Mouse (Mus musculus) embryonic facial prominence, embryonic 11.5 days (tissue): ENCODE results near the gene Dnah6. TPM values are rescaled to one million over a fixed set of nuclear protein-coding genes. Genes with fewer than 3 reads are reported as not detected.

ENCODE experiments used
- ATAC-seq: fragments of 200-750 bp; cut with Nextera tagmentation; replicated peaks from 2 replicates; pipeline ENCODE4 v1.8.0; 2017; ENCODE audit warnings: low read depth; ENCODE audit not compliant: insufficient number of reproducible peaks, low FRiP score, low TSS enrichment
- DNase-seq: peaks from one replicate; pipeline ENCODE4 v3.0.0-alpha.2; 2015; ENCODE audit warnings: low spot score
- H3K27ac ChIP-seq: fragments of 300-500 bp; sonication (generic); replicated peaks from 2 replicates; pipeline ENCODE4 v1.5.1; 2014; ENCODE audit warnings: mild to moderate bottlenecking, low read depth, low read length, control low read depth
- H3K27me3 ChIP-seq: fragments of 300-500 bp; sonication (generic); 2 replicates; pipeline ENCODE4 v1.6.1; 2014; ENCODE audit warnings: mild to moderate bottlenecking, low read length, moderate library complexity, mixed read lengths; ENCODE audit not compliant: control insufficient read depth, insufficient read depth
- H3K36me3 ChIP-seq: fragments of 300-500 bp; sonication (generic); replicated peaks from 2 replicates; pipeline ENCODE4 v1.6.1; 2014; ENCODE audit warnings: low read depth, mild to moderate bottlenecking, low read length, moderate library complexity, mixed read lengths; ENCODE audit not compliant: control insufficient read depth, insufficient read depth
- H3K4me1 ChIP-seq: fragments of 300-500 bp; sonication (generic); 2 replicates; pipeline ENCODE4 v1.6.1; 2014; ENCODE audit warnings: low read length, mixed read lengths; ENCODE audit not compliant: control insufficient read depth, insufficient read depth
- H3K4me2 ChIP-seq: fragments of 300-500 bp; sonication (generic); 2 replicates; pipeline ENCODE4 v1.6.1; 2014; ENCODE audit warnings: low read depth, mild to moderate bottlenecking, control low read depth, low read length, moderate library complexity
- H3K4me3 ChIP-seq: fragments of 300-500 bp; sonication (generic); 2 replicates; pipeline ENCODE4 v1.5.1; 2014; ENCODE audit warnings: low read depth, low read length, control low read depth
- H3K9ac ChIP-seq: fragments of 300-500 bp; sonication (generic); replicated peaks from 2 replicates; pipeline ENCODE4 v1.6.1; 2014; ENCODE audit warnings: mild to moderate bottlenecking, control low read depth, low read length
- H3K9me3 ChIP-seq: fragments of 300-500 bp; sonication (generic); replicated peaks from 2 replicates; pipeline ENCODE4 v1.6.1; 2016; ENCODE audit warnings: mild to moderate bottlenecking, low read length, inconsistent platforms, mixed read lengths; ENCODE audit not compliant: control insufficient read depth
- WGBS: fragments of 180-500 bp; shearing (Covaris S2); extraction: QIAGEN DNeasy Blood & Tissue Kit; methylation state at CpG from one replicate; pipeline ENCODE4 v1.1.7; 2014; 5-methylcytosine and 5-hydroxymethylcytosine counted together
- polyA plus RNA-seq: library from polyadenylated mRNA; unstranded; fragments of >200 nt; fragmentation: Nextera tagmentation; extraction: Ambion mirVana; gene quantifications from 2 replicates; pipeline ENCODE4 v1.2.1, GENCODE M21; 2014

Dnah6 gene
- 0.04 TPM in 2 replicates for polyA plus RNA-seq

DNA sequence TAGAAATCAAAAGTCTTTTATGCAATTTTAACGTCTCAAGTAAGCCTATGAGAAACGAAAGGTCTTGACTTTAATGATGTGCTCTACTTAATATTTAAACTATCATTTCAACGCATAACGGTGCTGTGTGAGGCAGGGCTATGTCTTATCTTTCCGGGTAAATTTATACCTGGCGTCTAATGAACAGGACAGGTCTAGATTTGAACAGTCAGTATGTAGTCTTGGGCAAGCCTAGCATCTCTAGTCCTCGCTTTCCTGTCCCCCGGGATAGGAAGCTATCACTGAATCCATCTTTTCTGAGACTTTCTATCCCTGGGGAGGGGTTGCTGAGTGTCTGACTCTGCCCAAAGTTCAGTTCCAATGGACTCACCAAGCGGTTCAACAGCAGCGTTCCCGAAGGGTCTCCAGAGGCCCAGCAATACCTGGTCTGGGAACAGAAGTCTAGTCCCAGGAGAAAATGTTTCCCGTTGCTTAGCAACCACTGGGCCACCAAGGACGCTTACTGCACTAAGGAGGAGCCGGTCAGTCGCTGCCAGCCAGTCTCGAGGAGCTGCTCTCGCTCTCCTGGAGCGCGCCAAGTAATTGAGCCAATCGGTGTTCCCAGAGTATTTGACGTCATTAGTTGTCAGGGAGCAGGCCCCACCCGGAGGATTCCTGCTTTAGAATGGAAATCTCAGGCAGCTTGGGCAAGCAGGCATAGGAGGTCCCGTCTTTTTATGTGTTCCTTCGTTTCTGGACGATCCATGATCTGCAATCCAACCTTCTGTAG lies at the start of gene Dnah6:
Dnah6 (minus strand) TSS at position 463 of the 769 bp plus-strand sequence.
- DNase-seq (peak; percentile 94), ATAC-seq (peak; percentile 97)
- Histone ChIP-seq H3K9ac (no peak within 1 kb of the TSS), H3K4me1 (no peaks in the 10 kb centered on the region), H3K4me3 (peak within 1 kb of the TSS; percentile 27), H3K27me3 (no peaks in the 10 kb centered on the region), H3K4me2 (peak within 1 kb of the TSS; percentile 57), H3K27ac (no peak within 1 kb of the TSS), H3K9me3 (no peaks in the 10 kb centered on the region), H3K36me3 (no peaks in the 10 kb centered on the region)
- WGBS = 34% methylated on average over 25 of the region's 25 CpGs

GRCm38 (mm10) chr6:73269374-73269773 lies 47.9 kb upstream of the Dnah6 start:
- ATAC-seq (no peak), DNase-seq (no peak)
- H3K4me2 ChIP-seq = no peak overlapping the region
- H3K9me3 ChIP-seq = no peaks in the 10 kb centered on the region
- H3K36me3 ChIP-seq = peaks cover 6% of the 10 kb centered on the region
- WGBS = 95% methylated on average over 3 of the region's 3 CpGs
- H3K4me3 ChIP-seq = no peak overlapping the region
- no peak overlapping the region for H3K27ac ChIP-seq
- H3K27me3 ChIP-seq = no peaks in the 10 kb centered on the region
- H3K9ac ChIP-seq = no peak overlapping the region
- no peaks in the 10 kb centered on the region for H3K4me1 ChIP-seq

GRCm38 (mm10) chr6:73267738-73268311 lies 46.4 kb upstream of the Dnah6 start:
- H3K27ac ChIP-seq = no peak overlapping the region
- no peaks in the 10 kb centered on the region for H3K4me1 ChIP-seq
- peaks cover 3% of the 10 kb centered on the region for H3K36me3 ChIP-seq
- H3K27me3 ChIP-seq = no peaks in the 10 kb centered on the region
- no peak overlapping the region for H3K9ac ChIP-seq
- ATAC-seq = no peak
- H3K4me3 ChIP-seq = no peak overlapping the region
- H3K4me2 ChIP-seq = no peak overlapping the region
- H3K9me3 ChIP-seq = no peaks in the 10 kb centered on the region
- DNase-seq = no peak
- 93% methylated on average over 8 of the region's 8 CpGs for WGBS

GRCm38 (mm10) chr6:73264801-73265200 lies 43.4 kb upstream of the Dnah6 start:
- Histone ChIP-seq H3K4me3 (no peak overlapping the region), H3K9ac (no peak overlapping the region), H3K27ac (no peak overlapping the region), H3K4me2 (no peak overlapping the region), H3K27me3 (no peaks in the 10 kb centered on the region), H3K9me3 (no peaks in the 10 kb centered on the region), H3K4me1 (no peaks in the 10 kb centered on the region), H3K36me3 (no peaks in the 10 kb centered on the region; the same call in 1 of the 2 replicates)
- ATAC-seq = no peak
- DNase-seq = no peak
- WGBS = 38% methylated on average over 2 of the region's 2 CpGs

DNA sequence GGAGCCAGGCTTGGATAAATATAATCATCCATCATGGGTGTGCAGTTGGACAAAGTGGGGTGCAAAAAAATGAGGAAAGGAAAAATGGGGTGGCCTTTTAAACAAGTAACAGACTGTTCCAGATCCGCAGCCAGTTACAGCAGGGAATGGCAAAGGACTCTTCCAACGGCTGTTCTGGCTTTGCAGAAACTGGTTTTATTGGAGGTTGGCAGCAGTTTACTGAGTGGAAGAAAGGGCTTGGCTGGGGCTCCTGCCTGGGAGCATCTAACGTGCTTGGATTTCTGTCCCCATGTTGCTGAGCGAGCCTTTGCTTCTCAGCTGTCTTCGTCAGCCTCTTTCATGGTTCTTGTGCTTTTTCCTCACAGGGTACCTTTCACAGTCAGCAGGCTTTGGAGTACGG lies 38.7 kb upstream of the Dnah6 start:
- no peak for DNase-seq

DNA sequence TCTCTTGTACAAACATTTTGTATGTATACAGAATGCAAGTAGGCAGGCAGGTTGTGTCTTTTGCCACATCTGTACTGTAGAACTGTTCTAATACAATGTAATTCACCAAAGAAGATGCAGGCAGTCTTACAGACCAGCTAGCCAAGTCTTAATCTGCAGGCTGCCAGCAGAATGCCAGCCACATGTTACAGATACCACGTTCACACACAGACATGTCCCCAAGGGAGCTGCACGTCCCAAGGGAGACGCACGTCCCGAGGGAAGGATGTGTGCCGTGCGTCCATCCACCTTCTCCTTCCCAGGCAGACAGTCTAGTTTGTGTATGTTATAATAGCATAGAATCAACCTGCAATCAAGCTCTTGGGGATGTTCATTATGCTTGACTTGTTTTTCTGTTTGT lies 35.6 kb upstream of the Dnah6 start:
- no peak overlapping the region for H3K9ac ChIP-seq
- WGBS = 94% methylated on average over 7 of the region's 7 CpGs

More for the DNA sequence above, 38.7 kb upstream of the Dnah6 start:
- no peaks in the 10 kb centered on the region; the same call in 1 of the 2 replicates for H3K36me3 ChIP-seq
- H3K4me2 ChIP-seq = no peak overlapping the region
- H3K27ac ChIP-seq = no peak overlapping the region
- 90% methylated on average over 6 of the region's 6 CpGs for WGBS
- H3K4me3 ChIP-seq = no peak overlapping the region
- no peak overlapping the region for H3K9ac ChIP-seq
- H3K27me3 ChIP-seq = no peaks in the 10 kb centered on the region
- no peaks in the 10 kb centered on the region for H3K9me3 ChIP-seq
- no peak for ATAC-seq
- no peaks in the 10 kb centered on the region for H3K4me1 ChIP-seq

DNA sequence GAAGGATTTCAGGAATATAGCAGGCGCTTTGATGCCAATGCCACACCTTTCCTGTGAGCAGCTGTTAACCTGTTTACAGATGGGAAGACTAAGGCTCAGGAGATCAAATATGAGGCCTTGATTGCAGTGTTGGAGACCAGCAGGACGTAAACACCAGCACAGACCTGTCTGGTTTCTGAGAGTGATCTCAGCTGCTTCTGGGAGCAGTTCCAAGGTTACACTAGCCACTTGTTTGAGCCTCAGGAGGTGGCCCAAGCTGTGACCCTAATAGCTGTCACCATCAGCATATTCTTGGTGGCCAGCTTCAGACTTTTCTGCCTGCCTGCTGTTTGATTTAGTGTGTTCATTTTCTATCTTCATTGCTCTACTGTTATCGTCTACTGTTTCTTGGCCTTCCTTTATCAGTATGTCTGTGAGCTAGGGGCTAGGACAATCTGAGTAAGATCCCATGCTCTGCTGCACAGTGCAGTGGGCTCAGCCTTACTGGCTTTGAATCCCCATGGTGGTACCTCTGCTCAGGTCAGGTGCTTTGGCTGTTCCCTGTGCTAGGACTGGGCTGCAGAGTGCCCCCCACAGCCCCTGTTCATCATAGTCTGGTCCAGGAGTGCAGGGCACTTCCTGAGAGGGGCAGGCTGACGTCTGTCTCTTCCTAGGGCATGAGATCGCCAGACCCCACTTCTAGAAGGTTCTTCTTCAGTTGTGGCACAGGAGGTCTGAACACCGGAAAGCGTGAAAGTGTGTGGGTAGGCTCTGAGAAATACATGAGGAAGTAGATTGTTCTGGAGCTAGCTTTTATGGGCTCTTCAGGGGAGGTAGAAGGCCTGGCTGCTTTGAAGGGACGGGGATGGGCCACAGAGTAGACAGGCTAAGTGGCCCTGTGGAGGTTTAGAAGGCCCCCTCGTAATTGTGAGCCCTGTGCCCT lies 33.1 kb upstream of the Dnah6 start:
- Histone ChIP-seq H3K36me3 (no peaks in the 10 kb centered on the region), H3K9me3 (no peaks in the 10 kb centered on the region), H3K4me2 (no peak overlapping the region), H3K4me3 (no peak overlapping the region), H3K4me1 (no peaks in the 10 kb centered on the region), H3K9ac (no peak overlapping the region), H3K27ac (no peak overlapping the region), H3K27me3 (no peaks in the 10 kb centered on the region)
- WGBS = 89% methylated on average over 9 of the region's 9 CpGs
- DNase-seq (no peak), ATAC-seq (no peak)

More for the DNA sequence above, 35.6 kb upstream of the Dnah6 start:
- H3K36me3 ChIP-seq = no peaks in the 10 kb centered on the region
- no peak overlapping the region for H3K27ac ChIP-seq
- no peak for DNase-seq
- no peak overlapping the region for H3K4me2 ChIP-seq
- H3K4me1 ChIP-seq = no peaks in the 10 kb centered on the region
- no peak overlapping the region for H3K4me3 ChIP-seq
- ATAC-seq = no peak
- H3K9me3 ChIP-seq = no peaks in the 10 kb centered on the region
- H3K27me3 ChIP-seq = no peaks in the 10 kb centered on the region
